Mouse (Mus musculus): Measurements from ENCODE around the gene Slc36a2. TPM values are rescaled to one million over a fixed set of nuclear protein-coding genes. Genes with fewer than 3 reads are reported as not detected.
A peak's percentile ranks its signal among the peaks of the same experiment; 100 is the strongest.

The Slc36a2 gene
- total RNA-seq, 2 experiments from 2014 or later, result 9.4 to 24.0 TPM

DNA sequence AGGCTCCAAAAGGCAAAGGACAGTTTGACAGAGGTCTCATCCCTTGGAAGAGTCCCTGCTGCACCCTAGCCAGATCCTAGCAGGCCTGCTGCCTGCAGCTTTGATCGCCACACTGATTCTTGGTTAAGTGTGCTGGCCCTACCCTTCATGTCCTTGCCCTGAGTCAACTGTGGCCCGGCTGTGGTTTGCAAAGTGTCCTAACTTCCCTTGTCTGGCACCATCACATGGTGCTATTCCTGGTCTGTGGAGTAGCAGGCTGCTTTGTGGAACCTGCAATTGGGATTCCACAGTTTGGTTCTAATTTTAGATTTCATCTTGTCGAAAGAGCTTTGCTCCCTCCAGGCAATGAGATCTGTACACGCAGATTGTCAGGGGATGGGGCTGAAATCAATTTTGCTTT is 2.4 kb upstream of the Slc36a2 start:
- peak; percentile 42 to 49 for DNase-seq
- intact Hi-C loops (cut with DNase I), result no loop called here

- no peak for DNase-seq
- intact Hi-C loops (cut with DNase I), result no loop called here
Measured at GRCm38 (mm10) chr11:55184246-55184645, 631 bp downstream of the Slc36a2 start.

GRCm38 (mm10) chr11:55183124-55183523 is 1.8 kb downstream of the Slc36a2 start:
- intact Hi-C loops (cut with DNase I), result no loop called here
- DNase-seq, result no peak

DNA sequence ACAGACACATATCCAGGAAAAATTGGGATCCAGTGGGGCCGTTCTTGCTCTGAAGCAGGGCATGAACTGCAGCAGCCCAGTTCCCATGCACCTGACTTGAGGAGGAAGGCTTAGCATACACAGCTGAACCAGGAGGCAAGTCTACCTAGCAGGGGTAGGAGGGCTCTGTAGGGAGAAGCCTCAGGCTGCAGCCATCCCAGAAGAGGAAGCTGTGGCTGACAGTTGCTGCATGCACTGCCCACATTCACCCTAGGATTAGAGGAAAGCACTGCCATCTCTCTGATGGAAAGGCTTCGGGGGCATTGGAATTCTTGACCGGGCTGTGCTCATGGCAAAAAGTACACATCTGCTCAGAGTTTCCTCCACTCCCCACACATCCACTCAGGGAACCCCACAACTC is 5.0 kb downstream of the Slc36a2 start:
- no peak for DNase-seq
- intact Hi-C loops (cut with DNase I), result no loop called here

GRCm38 (mm10) chr11:55178830-55179229 is 6.0 kb downstream of the Slc36a2 start:
- intact Hi-C loops (cut with DNase I), result no loop called here
- no peak for DNase-seq

GRCm38 (mm10) chr11:55170501-55170900 is 14.4 kb downstream of the Slc36a2 start:
- intact Hi-C loops (cut with DNase I), result no loop called here
- no peak for DNase-seq

GRCm38 (mm10) chr11:55168914-55169313 is 16.0 kb downstream of the Slc36a2 start:
- intact Hi-C loops (cut with DNase I), result no loop called here
- no peak for DNase-seq

DNA sequence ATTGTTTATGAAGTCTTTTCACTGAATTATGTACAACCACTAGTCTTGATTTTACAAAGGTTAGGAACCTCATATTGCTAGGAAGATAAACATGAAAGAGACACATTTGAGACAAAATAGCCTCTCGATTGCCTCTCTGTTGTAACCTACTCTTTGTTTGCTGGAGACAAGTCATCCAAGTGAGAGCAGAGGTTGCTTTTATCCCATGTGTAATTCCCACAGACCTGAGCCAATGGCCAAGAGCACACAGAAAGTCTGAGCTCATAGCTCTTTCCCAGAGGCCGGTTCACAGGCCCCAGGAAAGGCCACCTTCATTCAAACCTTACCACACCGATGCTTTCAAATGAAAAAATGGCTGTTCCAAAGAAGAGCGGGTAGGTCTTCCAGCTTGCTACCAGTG is 16.4 kb downstream of the Slc36a2 start:
- DNase-seq, result no peak
- intact Hi-C loops (cut with DNase I), result no loop called here

GRCm38 (mm10) chr11:55165748-55166147 is 19.1 kb downstream of the Slc36a2 start:
- intact Hi-C loops (cut with DNase I), result no loop called here
- no peak for DNase-seq

DNA sequence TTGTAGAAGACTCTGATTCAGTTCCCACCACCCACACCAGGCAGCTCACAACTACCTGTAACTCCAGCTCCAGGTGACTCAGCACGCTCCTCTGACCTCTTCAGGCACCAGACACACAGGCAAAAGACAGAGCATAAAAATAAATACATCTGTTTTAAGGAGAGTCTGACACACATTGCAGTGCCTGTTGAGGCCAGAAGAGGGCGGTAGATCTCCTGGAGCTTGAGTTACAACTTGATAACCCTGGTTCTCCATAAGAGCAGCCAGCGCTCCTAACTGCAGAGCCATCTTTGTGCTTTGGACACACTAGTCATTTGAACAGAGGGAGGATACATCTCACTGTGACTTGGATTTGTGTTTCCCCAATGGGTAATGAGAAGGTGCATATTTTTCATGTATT is 20.2 kb downstream of the Slc36a2 start:
- DNase-seq, result peak; percentile 42 to 68
- intact Hi-C loops (cut with DNase I), result no loop called here

- intact Hi-C loops (cut with DNase I), result no loop called here
Measured at GRCm38 (mm10) chr11:55162670-55163069, 22.2 kb downstream of the Slc36a2 start.

GRCm38 (mm10) chr11:55158785-55159359 is 26.0 kb downstream of the Slc36a2 start:
- intact Hi-C loops (cut with DNase I), result loop anchor here (1.0 to 10.0 kb wide), 5 partner anchors 62 to 274 kb away; partner anchors contain the start of gene Gm2a

More at GRCm38 (mm10) chr11:55162670-55163069, 22.2 kb downstream of the Slc36a2 start:
- DNase-seq, result peak; percentile 41 to 66

GRCm38 (mm10) chr11:55155070-55155421 is 29.8 kb downstream of the Slc36a2 start:
- intact Hi-C loops (cut with DNase I), result loop anchor here (5.0 to 10.0 kb wide), 4 partner anchors 58 to 270 kb away; partner anchors contain the start of gene Gm2a
- peak; percentile 14 for DNase-seq

More at GRCm38 (mm10) chr11:55158785-55159359, 26.0 kb downstream of the Slc36a2 start:
- peak; percentile 86 to 91 for DNase-seq

DNA sequence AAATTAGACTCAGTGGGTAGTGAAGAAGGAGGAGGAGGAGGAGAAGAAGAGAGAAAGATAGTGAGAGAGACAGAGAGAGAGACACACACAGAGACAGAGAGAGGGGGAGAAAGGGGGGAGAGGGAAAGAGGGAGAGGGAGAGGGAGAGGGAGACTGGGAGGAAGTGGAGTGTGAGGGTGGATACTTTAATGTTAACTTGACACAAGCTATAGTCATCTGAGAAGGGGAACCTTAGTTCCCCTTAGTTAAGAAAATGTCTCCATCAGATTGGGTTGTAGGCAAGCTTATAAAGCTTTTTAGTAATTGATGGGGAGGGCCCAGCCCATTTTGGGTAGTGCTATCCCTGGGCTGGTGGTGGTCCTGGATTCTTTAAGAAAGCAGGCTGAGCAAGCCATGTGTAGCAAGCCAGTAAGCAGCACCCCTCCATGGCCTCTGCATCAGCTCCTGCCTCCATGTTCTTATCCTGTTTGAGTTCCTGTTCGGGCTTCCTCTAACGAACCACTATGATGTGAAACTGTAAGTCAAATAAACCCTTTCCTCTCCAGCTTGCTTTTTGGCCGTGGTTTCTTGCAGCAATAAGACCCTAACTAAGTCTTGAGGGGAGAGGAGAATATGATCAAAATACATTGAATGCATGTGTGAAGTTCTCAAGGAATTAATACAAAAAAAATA is 30.3 kb downstream of the Slc36a2 start:
- intact Hi-C loops (cut with DNase I), result loop anchor here (5.0 to 10.0 kb wide), 4 partner anchors 57 to 270 kb away; partner anchors contain the start of gene Gm2a
- DNase-seq, result no peak

GRCm38 (mm10) chr11:55151608-55152007 is 33.3 kb downstream of the Slc36a2 start, which contains the start of gene Slc36a3:
Gene Slc36a3, minus strand, starts transcription at chr11:55151708.
- intact Hi-C loops (cut with DNase I), result loop anchor here (10.0 kb wide), 1 partner anchor 267 kb away; no protein-coding TSS in a partner anchor
- DNase-seq, result no peak

DNA sequence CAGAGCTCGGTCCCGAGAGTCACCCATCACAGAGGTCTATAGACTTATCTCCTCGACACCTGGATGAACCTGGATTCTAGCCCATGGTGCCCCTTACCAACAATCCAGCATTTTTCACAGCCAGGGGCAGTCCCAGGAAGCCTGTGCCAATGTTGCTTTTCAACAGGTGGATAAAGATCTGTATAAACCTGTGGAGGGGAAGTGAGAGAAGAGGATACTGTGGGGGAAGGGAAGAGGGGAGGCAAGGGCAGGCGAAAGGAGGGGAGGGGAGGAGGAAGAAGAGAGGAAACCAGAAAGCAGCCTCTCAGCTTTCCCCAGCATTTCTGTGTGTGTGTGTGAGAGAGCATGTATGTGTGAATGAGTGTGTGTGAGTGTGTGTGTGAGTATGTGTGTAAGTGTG is 36.4 kb downstream of the Slc36a2 start:
- intact Hi-C loops (cut with DNase I), result no loop called here
- DNase-seq, result no peak

GRCm38 (mm10) chr11:55147423-55147822 is 37.5 kb downstream of the Slc36a2 start:
- DNase-seq, result no peak
- intact Hi-C loops (cut with DNase I), result no loop called here

GRCm38 (mm10) chr11:55146855-55147254 is 38.0 kb downstream of the Slc36a2 start:
- intact Hi-C loops (cut with DNase I), result no loop called here
- DNase-seq, result no peak

GRCm38 (mm10) chr11:55144011-55144410 is 40.9 kb downstream of the Slc36a2 start:
- DNase-seq, result no peak
- intact Hi-C loops (cut with DNase I), result no loop called here

- no peak for DNase-seq
- intact Hi-C loops (cut with DNase I), result no loop called here
Measured at GRCm38 (mm10) chr11:55141502-55141901, 43.4 kb downstream of the Slc36a2 start.

DNA sequence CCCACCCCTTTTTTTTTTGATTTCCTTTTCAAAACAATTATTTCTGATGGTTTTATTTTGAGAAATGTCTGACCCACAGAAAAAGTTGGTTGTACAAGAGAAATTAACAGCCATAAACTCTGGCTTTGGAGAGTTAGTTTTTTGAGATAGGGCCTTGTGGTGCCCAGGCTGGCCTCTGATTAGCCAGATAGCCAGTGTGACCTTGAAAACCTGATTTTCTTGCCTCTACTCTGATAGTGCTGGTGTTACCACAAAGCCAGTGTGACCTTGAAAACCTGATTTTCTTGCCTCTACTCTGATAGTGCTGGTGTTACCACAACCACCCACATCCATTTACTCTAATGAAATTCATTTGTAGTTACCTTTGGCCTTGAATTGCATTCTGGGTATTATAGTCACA is 47.2 kb downstream of the Slc36a2 start:
- no peak for DNase-seq
- intact Hi-C loops (cut with DNase I), result no loop called here

All from heart, postnatal 10 days (tissue).